In the genomic region with DNA sequence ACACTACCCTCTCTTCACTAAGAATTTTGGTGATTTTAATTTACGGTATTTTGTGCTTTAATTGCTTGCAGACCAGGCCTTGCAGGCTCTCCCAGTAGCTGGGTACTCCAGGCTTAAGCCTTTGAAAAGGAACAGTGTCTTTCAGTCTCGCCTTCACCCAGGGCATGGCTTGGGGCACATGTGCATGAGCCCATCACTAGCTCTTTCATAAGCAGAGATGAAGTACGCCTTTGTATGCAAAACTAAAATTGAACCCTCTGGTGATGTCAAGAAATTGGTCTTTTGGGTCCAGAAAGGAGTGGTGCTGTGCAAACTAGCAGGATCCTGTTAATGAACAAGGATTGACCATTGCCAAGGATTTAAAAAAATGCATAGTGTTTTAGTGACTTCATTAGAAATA, we compare ENCODE assay signal across 25 mouse cellular contexts. TPM values are rescaled to one million over a fixed set of nuclear protein-coding genes. Genes with fewer than 3 reads are reported as not detected.
DNase-seq lines count a peak whose midpoint lies in the region; ATAC-seq and TF ChIP-seq lines count a peak whose summit lies in the region.
"Had no signal": no experiment of that assay in that cellular context is flagged by ENCODE, and none has a peak within 500 bp of the region (broad histone marks: within the 10 kb centered on the region; RNA-seq: fewer than 3 reads in every experiment).

No protein-coding gene starts in this region.

- no peak for DNase-seq in gastrocnemius, adult 2 months
- DNase-seq in gastrocnemius, postnatal 14 days: no peak
- DNase-seq in midbrain, embryonic 10.5 days (ENCODE audit: low spot score): no peak
- peak; percentile 41 for DNase-seq in embryonic facial prominence, embryonic 14.5 days (ENCODE audit: low spot score)
- no peak for DNase-seq in lung, postnatal 10 days
- DNase-seq in ovary, postnatal 10 days (ENCODE audit: low spot score): no peak
- DNase-seq: adrenal gland, postnatal 14 days; B cell, adult 2 months; cerebellum, adult 18-20 months; cerebellum, postnatal 36 days; gastrocnemius, postnatal 25 days; heart, postnatal 10 days; kidney, adult 18-20 months; kidney, postnatal 10 days; lung, embryonic 14.5 days; thymus, postnatal 4 days had no signal

- H3K36me3 ChIP-seq in midbrain, embryonic 16.5 days (ENCODE audit: control insufficient read depth, insufficient read depth, low read length): no peaks in the 10 kb centered on the region
- H3K36me3 ChIP-seq in midbrain, embryonic 10.5 days: peaks cover 14% of the 10 kb centered on the region
- H3K36me3 ChIP-seq in embryonic facial prominence, embryonic 14.5 days (ENCODE audit: control insufficient read depth, insufficient read depth, low read length): peaks cover 22% of the 10 kb centered on the region
- H3K36me3 ChIP-seq: midbrain, embryonic 15.5 days had no signal

- H3K4me3 ChIP-seq in gastrocnemius, adult 2 months: no peak overlapping the region
- H3K4me3 ChIP-seq in midbrain, embryonic 16.5 days (ENCODE audit: low read depth, low read length): no peak overlapping the region
- H3K4me3 ChIP-seq in midbrain, embryonic 10.5 days: no peak overlapping the region
- H3K4me3 ChIP-seq in embryonic facial prominence, embryonic 14.5 days (ENCODE audit: low read depth, low read length): no peak overlapping the region
- H3K4me3 ChIP-seq: hindbrain, embryonic 13.5 days; liver, embryonic 12.5 days; midbrain, embryonic 15.5 days; stomach, embryonic 15.5 days had no signal

- no peak for TF ChIP-seq CTCF in gastrocnemius, adult 2 months (IDR thresholded peaks at IDR 0.05)

- no peaks in the 10 kb centered on the region for H3K27me3 ChIP-seq in midbrain, embryonic 16.5 days (ENCODE audit: control insufficient read depth, insufficient read depth, low read depth, low read length)
- no peaks in the 10 kb centered on the region for H3K27me3 ChIP-seq in midbrain, embryonic 10.5 days (ENCODE audit: low read depth, poor library complexity, severe bottlenecking)
- H3K27me3 ChIP-seq in embryonic facial prominence, embryonic 14.5 days (replicated peaks; ENCODE audit: control insufficient read depth, insufficient read depth, low read length): no peaks in the 10 kb centered on the region
- H3K27me3 ChIP-seq: hindbrain, embryonic 13.5 days; liver, embryonic 12.5 days; midbrain, embryonic 15.5 days; stomach, embryonic 15.5 days had no signal

- no peak overlapping the region for H3K4me2 ChIP-seq in midbrain, embryonic 16.5 days (ENCODE audit: low read length)
- no peak overlapping the region for H3K4me2 ChIP-seq in embryonic facial prominence, embryonic 14.5 days (ENCODE audit: low read depth, low read length)
- H3K4me2 ChIP-seq: hindbrain, embryonic 13.5 days; liver, embryonic 12.5 days; lung, embryonic 14.5 days; midbrain, embryonic 15.5 days; stomach, embryonic 15.5 days had no signal

- no peak; the same call in 1 of the 2 replicates for ATAC-seq in midbrain, embryonic 16.5 days
- peak; percentile 57; the same call in 1 of the 2 replicates for ATAC-seq in embryonic facial prominence, embryonic 14.5 days (ENCODE audit: low read depth)
- ATAC-seq: forebrain, embryonic 16.5 days; liver, embryonic 12.5 days; midbrain, embryonic 15.5 days had no signal

- no peak overlapping the region for H3K9ac ChIP-seq in midbrain, embryonic 16.5 days (ENCODE audit: low read depth, low read length)
- H3K9ac ChIP-seq in embryonic facial prominence, embryonic 14.5 days (ENCODE audit: low read depth, low read length): no peak overlapping the region
- H3K9ac ChIP-seq: hindbrain, embryonic 13.5 days; liver, embryonic 12.5 days; lung, embryonic 14.5 days; midbrain, embryonic 15.5 days; stomach, embryonic 15.5 days had no signal

- no peaks in the 10 kb centered on the region for H3K9me3 ChIP-seq in midbrain, embryonic 16.5 days (replicated peaks; ENCODE audit: control insufficient read depth, low read length, poor library complexity, severe bottlenecking)
- H3K9me3 ChIP-seq in midbrain, embryonic 10.5 days (replicated peaks): no peaks in the 10 kb centered on the region
- H3K9me3 ChIP-seq in embryonic facial prominence, embryonic 14.5 days (ENCODE audit: control insufficient read depth, low read length): no peaks in the 10 kb centered on the region
- H3K9me3 ChIP-seq: hindbrain, embryonic 13.5 days; liver, embryonic 12.5 days; midbrain, embryonic 15.5 days; stomach, embryonic 15.5 days had no signal

- H3K4me1 ChIP-seq in midbrain, embryonic 16.5 days (ENCODE audit: control insufficient read depth, insufficient read depth, low read length): no peaks in the 10 kb centered on the region
- H3K4me1 ChIP-seq in midbrain, embryonic 10.5 days: no peaks in the 10 kb centered on the region
- no peaks in the 10 kb centered on the region for H3K4me1 ChIP-seq in embryonic facial prominence, embryonic 14.5 days (ENCODE audit: control insufficient read depth, insufficient read depth, low read length)
- H3K4me1 ChIP-seq: hindbrain, embryonic 13.5 days; midbrain, embryonic 15.5 days had no signal

- WGBS in midbrain, embryonic 16.5 days: 78% methylated on average over 3 of the region's 3 CpGs
- WGBS in midbrain, embryonic 10.5 days: 91% methylated on average over 3 of the region's 3 CpGs
- 45% methylated on average over 3 of the region's 3 CpGs for WGBS in embryonic facial prominence, embryonic 14.5 days

- intact Hi-C loops in gastrocnemius, adult 2 months (cut with DNase I): no loop called here
- intact Hi-C loops in gastrocnemius, postnatal 14 days (cut with DNase I; ENCODE audit: low total_unique reads): no loop called here

- H3K27ac ChIP-seq in gastrocnemius, adult 2 months: peak overlapping the region; percentile 20; the same call in 1 of the 2 replicates
- H3K27ac ChIP-seq in midbrain, embryonic 16.5 days (ENCODE audit: low read length): 0 out of 2 replicates have a peak overlapping the region, but pooled peaks have one; percentile 11
- H3K27ac ChIP-seq in midbrain, embryonic 10.5 days (replicated peaks): no peak overlapping the region
- no peak overlapping the region; the same call in 1 of the 2 replicates for H3K27ac ChIP-seq in embryonic facial prominence, embryonic 14.5 days (replicated peaks; ENCODE audit: low read depth, low read length)
- H3K27ac ChIP-seq: hindbrain, embryonic 13.5 days; liver, embryonic 12.5 days; midbrain, embryonic 15.5 days; stomach, embryonic 15.5 days had no signal

RNA-seq across cellular contexts. Expression of a gene that starts 10.7 kb away (rescaled TPM):
- 10 to 100 TPM in 1 of 2 experiments, 1 to 10 TPM in 1; 8.5 to 11.8 TPM for total RNA-seq in gastrocnemius, adult 2 months (2021)
- 10 to 100 TPM in 1 of 2 experiments, 1 to 10 TPM in 1; 8.5 to 10.3 TPM for total RNA-seq in gastrocnemius, postnatal 14 days (2021)
- polyA plus RNA-seq in midbrain, embryonic 16.5 days (2015; fragmentation: Nextera tagmentation; extraction: Ambion mirVana): 18.9 and 21.6 TPM in 2 replicates
- 16.2 and 16.9 TPM in 2 replicates for polyA plus RNA-seq in midbrain, embryonic 10.5 days (2016; fragmentation: Nextera tagmentation; extraction: Ambion mirVana)
- polyA plus RNA-seq in embryonic facial prominence, embryonic 14.5 days (2014; fragmentation: Nextera tagmentation; extraction: Ambion mirVana): 26.1 and 27.9 TPM in 2 replicates

RNA-seq across cellular contexts. Expression of a gene that starts 20.8 kb away (rescaled TPM):
- not detected for total RNA-seq in gastrocnemius, adult 2 months (2021)
- total RNA-seq in gastrocnemius, postnatal 14 days (2021): not detected
- not detected in 2 replicates for polyA plus RNA-seq in midbrain, embryonic 16.5 days (2015; fragmentation: Nextera tagmentation; extraction: Ambion mirVana)
- polyA plus RNA-seq in midbrain, embryonic 10.5 days (2016; fragmentation: Nextera tagmentation; extraction: Ambion mirVana): 0.04 TPM in 1 of 2 replicates, not detected in the other
- polyA plus RNA-seq in embryonic facial prominence, embryonic 14.5 days (2014; fragmentation: Nextera tagmentation; extraction: Ambion mirVana): 1.9 and 2.9 TPM in 2 replicates
- total RNA-seq: gastrocnemius, postnatal 25 days; heart, postnatal 10 days; layer of hippocampus, postnatal 10 days; left cerebral cortex, postnatal 10 days had no signal
- polyA plus RNA-seq: forebrain, embryonic 16.5 days; hindbrain, embryonic 13.5 days; liver, embryonic 12.5 days; midbrain, embryonic 15.5 days; spleen, adult 2 months had no signal

Comparison
In these comparisons a context has a peak if more than half of its experiments do, and no peak if none do; other contexts are left out.
1. H3K27ac ChIP-seq: peak in gastrocnemius, adult 2 months (single experiment) and midbrain, embryonic 16.5 days (single experiment); none in midbrain, embryonic 10.5 days (single experiment) and embryonic facial prominence, embryonic 14.5 days (single experiment).